Mouse (Mus musculus) midbrain, embryonic 13.5 days (tissue): ENCODE measurements around the gene Bag5. TPM values are rescaled to one million over a fixed set of nuclear protein-coding genes. Genes with fewer than 3 reads are reported as not detected.
"Not testable (repeated sequence)": the region's sequence is repeated elsewhere in the genome, so short reads cannot be mapped to it uniquely, and the experiment has no call there.

Source experiments
- ATAC-seq: fragments of 200-750 bp; cut with Nextera tagmentation; 2 replicates; pipeline ENCODE4 v1.8.0; 2017; ENCODE audit warnings: mild to moderate bottlenecking, moderate TSS enrichment, moderate library complexity
- H3K27ac ChIP-seq: fragments of 300-500 bp; sonication (generic); 2 replicates; pipeline ENCODE4 v1.5.1; 2015; ENCODE audit warnings: inconsistent platforms, mild to moderate bottlenecking, moderate library complexity
- H3K27me3 ChIP-seq: fragments of 300-500 bp; sonication (generic); 2 replicates; pipeline ENCODE4 v1.6.1; 2015; ENCODE audit warnings: mild to moderate bottlenecking, inconsistent platforms
- H3K36me3 ChIP-seq: fragments of 300-500 bp; sonication (generic); 2 replicates; pipeline ENCODE4 v1.6.1; 2015; ENCODE audit warnings: mild to moderate bottlenecking, inconsistent platforms
- H3K4me1 ChIP-seq: fragments of 300-500 bp; sonication (generic); replicated peaks from 2 replicates; pipeline ENCODE4 v1.6.1; 2015; ENCODE audit warnings: inconsistent platforms
- H3K4me2 ChIP-seq: fragments of 300-500 bp; sonication (generic); replicated peaks from 2 replicates; pipeline ENCODE4 v1.6.1; 2015; ENCODE audit warnings: moderate library complexity, mild to moderate bottlenecking, inconsistent platforms
- H3K4me3 ChIP-seq: fragments of 300-500 bp; sonication (generic); replicated peaks from 2 replicates; pipeline ENCODE4 v1.5.1; 2015; ENCODE audit warnings: mild to moderate bottlenecking, inconsistent platforms
- H3K9ac ChIP-seq: fragments of 300-500 bp; sonication (generic); replicated peaks from 2 replicates; pipeline ENCODE4 v1.6.1; 2015; ENCODE audit warnings: mild to moderate bottlenecking, inconsistent platforms
- H3K9me3 ChIP-seq: fragments of 300-500 bp; sonication (generic); 2 replicates; pipeline ENCODE4 v1.6.1; 2016; ENCODE audit warnings: mild to moderate bottlenecking, inconsistent platforms
- WGBS: fragments of 180-500 bp; shearing (Covaris S2); methylation state at CpG from one replicate; pipeline ENCODE4 v1.1.7; 2015; 5-methylcytosine and 5-hydroxymethylcytosine counted together
- polyA plus RNA-seq: library from polyadenylated mRNA; unstranded; fragments of >200 nt; fragmentation: Nextera tagmentation; extraction: Ambion mirVana; gene quantifications from 2 replicates; pipeline ENCODE4 v1.2.1, GENCODE M21; 2015

Gene Bag5
- polyA plus RNA-seq, 1 experiment from 2014 or later, result 63.9 TPM

GRCm38 (mm10) chr12:111731822-111732807 lies 19.1 kb upstream of the Bag5 start:
- peak overlapping the region; percentile 37 for H3K4me2 ChIP-seq
- no peaks in the 10 kb centered on the region for H3K27me3 ChIP-seq
- H3K4me3 ChIP-seq, result no peak overlapping the region
- H3K9ac ChIP-seq, result peak overlapping the region; percentile 52; the same call in 1 of the 2 replicates
- whole genome bisulfite sequencing, result 32% methylated on average over 30 of the region's 30 CpGs
- H3K9me3 ChIP-seq, result no peaks in the 10 kb centered on the region
- H3K36me3 ChIP-seq, result peaks cover 35% of the 10 kb centered on the region
- no peak overlapping the region for H3K27ac ChIP-seq
- peak; percentile 95 for ATAC-seq
- H3K4me1 ChIP-seq, result peaks cover 12% of the 10 kb centered on the region

- H3K9me3 ChIP-seq, result no peaks in the 10 kb centered on the region
- H3K36me3 ChIP-seq, result peaks cover 66% of the 10 kb centered on the region
- H3K27me3 ChIP-seq, result no peaks in the 10 kb centered on the region
- H3K4me1 ChIP-seq, result peaks cover 17% of the 10 kb centered on the region
- H3K4me3 ChIP-seq, result no peak overlapping the region
- H3K27ac ChIP-seq, result no peak overlapping the region
- 97% methylated on average over 1 of the region's 1 CpGs for WGBS
- no peak overlapping the region for H3K4me2 ChIP-seq
- H3K9ac ChIP-seq, result no peak overlapping the region
- no peak for ATAC-seq
These were observed 14.9 kb upstream of the Bag5 start for GRCm38 (mm10) chr12:111727956-111728355.

GRCm38 (mm10) chr12:111726122-111726463 lies 13.0 kb upstream of the Bag5 start:
- Histone ChIP-seq H3K4me1 (peaks cover 7% of the 10 kb centered on the region; the same call in 1 of the 2 replicates), H3K27ac (peak overlapping the region; percentile 62), H3K36me3 (peaks cover 59% of the 10 kb centered on the region), H3K4me2 (no peak overlapping the region), H3K9me3 (no peaks in the 10 kb centered on the region), H3K9ac (no peak overlapping the region), H3K4me3 (no peak overlapping the region), H3K27me3 (no peaks in the 10 kb centered on the region)
- WGBS, result 78% methylated on average over 4 of the region's 4 CpGs
- no peak for ATAC-seq

GRCm38 (mm10) chr12:111725338-111726121 lies 12.5 kb upstream of the Bag5 start:
- WGBS, result 59% methylated on average over 12 of the region's 12 CpGs
- ATAC-seq, result no peak
- Histone ChIP-seq H3K36me3 (peaks cover 59% of the 10 kb centered on the region), H3K4me2 (no peak overlapping the region), H3K9ac (peak overlapping the region; percentile 40; the same call in 1 of the 2 replicates), H3K4me1 (peaks cover 7% of the 10 kb centered on the region; the same call in 1 of the 2 replicates), H3K27me3 (no peaks in the 10 kb centered on the region), H3K4me3 (no peak overlapping the region), H3K27ac (peak overlapping the region; percentile 62), H3K9me3 (no peaks in the 10 kb centered on the region)

GRCm38 (mm10) chr12:111724638-111725337 lies 11.7 kb upstream of the Bag5 start:
- Histone ChIP-seq H3K36me3 (peaks cover 56% of the 10 kb centered on the region), H3K9ac (peak overlapping the region; percentile 40; the same call in 1 of the 2 replicates), H3K9me3 (no peaks in the 10 kb centered on the region), H3K27ac (peak overlapping the region; percentile 55), H3K27me3 (no peaks in the 10 kb centered on the region), H3K4me2 (no peak overlapping the region), H3K4me1 (peaks cover 7% of the 10 kb centered on the region; the same call in 1 of the 2 replicates), H3K4me3 (no peak overlapping the region)
- 21% methylated on average over 6 of the region's 6 CpGs for WGBS
- ATAC-seq, result peak; percentile 70; the same call in 1 of the 2 replicates

GRCm38 (mm10) chr12:111722654-111723053 lies 9.6 kb upstream of the Bag5 start:
- 77% methylated on average over 9 of the region's 9 CpGs for WGBS
- ATAC-seq, result no peak
- no peak overlapping the region for H3K9ac ChIP-seq
- H3K27me3 ChIP-seq, result no peaks in the 10 kb centered on the region
- H3K4me2 ChIP-seq, result no peak overlapping the region
- peaks cover 12% of the 10 kb centered on the region for H3K4me1 ChIP-seq
- no peak overlapping the region for H3K4me3 ChIP-seq
- H3K36me3 ChIP-seq, result peaks cover 40% of the 10 kb centered on the region
- H3K27ac ChIP-seq, result no peak overlapping the region
- no peaks in the 10 kb centered on the region for H3K9me3 ChIP-seq

GRCm38 (mm10) chr12:111720222-111720621 lies 7.2 kb upstream of the Bag5 start:
- no peak for ATAC-seq
- H3K4me3 ChIP-seq, result no peak overlapping the region
- H3K9ac ChIP-seq, result no peak overlapping the region
- H3K36me3 ChIP-seq, result peaks cover 26% of the 10 kb centered on the region
- no peaks in the 10 kb centered on the region for H3K27me3 ChIP-seq
- H3K4me2 ChIP-seq, result no peak overlapping the region
- no peak overlapping the region for H3K27ac ChIP-seq
- peaks cover 10% of the 10 kb centered on the region for H3K4me1 ChIP-seq
- WGBS, result 83% methylated on average over 4 of the region's 4 CpGs
- no peaks in the 10 kb centered on the region for H3K9me3 ChIP-seq

GRCm38 (mm10) chr12:111718656-111719055 lies 5.6 kb upstream of the Bag5 start:
- no peak for ATAC-seq
- H3K9ac ChIP-seq, result peak overlapping the region; percentile 46; the same call in 1 of the 2 replicates

GRCm38 (mm10) chr12:111716505-111716904 lies 3.4 kb upstream of the Bag5 start:
- H3K27me3 ChIP-seq, result no peaks in the 10 kb centered on the region
- 96% methylated on average over 7 of the region's 7 CpGs for WGBS

More at GRCm38 (mm10) chr12:111718656-111719055, 5.6 kb upstream of the Bag5 start:
- peaks cover 21% of the 10 kb centered on the region for H3K4me1 ChIP-seq
- no peak overlapping the region for H3K4me2 ChIP-seq
- WGBS, result 32% methylated on average over 8 of the region's 8 CpGs
- H3K27me3 ChIP-seq, result no peaks in the 10 kb centered on the region
- H3K9me3 ChIP-seq, result no peaks in the 10 kb centered on the region
- H3K36me3 ChIP-seq, result peaks cover 10% of the 10 kb centered on the region; the same call in 1 of the 2 replicates
- H3K27ac ChIP-seq, result peak overlapping the region; percentile 47
- no peak overlapping the region for H3K4me3 ChIP-seq

GRCm38 (mm10) chr12:111713880-111714279 lies 823 bp upstream of the Bag5 start:
- H3K9ac ChIP-seq, result peak overlapping the region; percentile 99; the same call in 1 of the 2 replicates
- not testable (repeated sequence) for H3K27ac ChIP-seq, H3K9me3 ChIP-seq, H3K27me3 ChIP-seq, ATAC-seq
- WGBS, result 86% methylated on average over 6 of the region's 6 CpGs
- peaks cover 32% of the 10 kb centered on the region for H3K36me3 ChIP-seq
- H3K4me3 ChIP-seq, result peak overlapping the region; percentile 99
- peaks cover 32% of the 10 kb centered on the region for H3K4me1 ChIP-seq
- peak overlapping the region; percentile 88 for H3K4me2 ChIP-seq

More at GRCm38 (mm10) chr12:111716505-111716904, 3.4 kb upstream of the Bag5 start:
- ATAC-seq, result no peak
- Histone ChIP-seq H3K9me3 (no peaks in the 10 kb centered on the region), H3K4me2 (no peak overlapping the region), H3K4me3 (no peak overlapping the region), H3K4me1 (peaks cover 30% of the 10 kb centered on the region), H3K9ac (no peak overlapping the region), H3K36me3 (peaks cover 7% of the 10 kb centered on the region; the same call in 1 of the 2 replicates), H3K27ac (no peak overlapping the region)

GRCm38 (mm10) chr12:111712476-111712875 lies 581 bp downstream of the Bag5 start:
- H3K4me2 ChIP-seq, result peak overlapping the region; percentile 88
- H3K4me1 ChIP-seq, result peaks cover 28% of the 10 kb centered on the region
- H3K4me3 ChIP-seq, result peak overlapping the region; percentile 99
- peak; percentile 15; the same call in 1 of the 2 replicates for ATAC-seq
- peak overlapping the region; percentile 83 for H3K27ac ChIP-seq
- no peaks in the 10 kb centered on the region for H3K27me3 ChIP-seq
- H3K9ac ChIP-seq, result peak overlapping the region; percentile 99
- no peaks in the 10 kb centered on the region for H3K9me3 ChIP-seq
- H3K36me3 ChIP-seq, result peaks cover 45% of the 10 kb centered on the region
- WGBS, result under 1% methylated on average over 29 of the region's 33 CpGs
